Mouse (Mus musculus) adrenal gland, adult 18-20 months (tissue): Measurements from ENCODE around the gene Wfikkn2. TPM values are rescaled to one million over a fixed set of nuclear protein-coding genes. Genes with fewer than 3 reads are reported as not detected.
A peak's percentile ranks its signal among the peaks of the same experiment; 100 is the strongest.
"Not testable (repeated sequence)": the region's sequence is repeated elsewhere in the genome, so short reads cannot be mapped to it uniquely, and the experiment has no call there.

Source experiments
- DNase-seq, 2 experiments: peaks; one replicate each; pipeline ENCODE4 v3.0.0; 2021 to 2022; ENCODE audit warnings: low spot score in 2 of 2
- long read RNA-seq, 2 experiments: library from polyadenylated mRNA; stranded (forward); transcript quantifications; one replicate each; pipeline ENCODE4 v2.0.0; 2021
- total RNA-seq, 2 experiments: library from RNA; stranded (reverse); gene quantifications; 1 replicate in 1 of 2; 2 replicates in 1 of 2; pipeline ENCODE4 v1.2.3; 2021

Wfikkn2 gene
- total RNA-seq: 1 to 10 TPM in 1 of 2 experiments, under 1 TPM in 1; 0.53 to 2.2 TPM
- long read RNA-seq, experiment 1: 0 reads
- long read RNA-seq, experiment 2: 0 reads

DNA sequence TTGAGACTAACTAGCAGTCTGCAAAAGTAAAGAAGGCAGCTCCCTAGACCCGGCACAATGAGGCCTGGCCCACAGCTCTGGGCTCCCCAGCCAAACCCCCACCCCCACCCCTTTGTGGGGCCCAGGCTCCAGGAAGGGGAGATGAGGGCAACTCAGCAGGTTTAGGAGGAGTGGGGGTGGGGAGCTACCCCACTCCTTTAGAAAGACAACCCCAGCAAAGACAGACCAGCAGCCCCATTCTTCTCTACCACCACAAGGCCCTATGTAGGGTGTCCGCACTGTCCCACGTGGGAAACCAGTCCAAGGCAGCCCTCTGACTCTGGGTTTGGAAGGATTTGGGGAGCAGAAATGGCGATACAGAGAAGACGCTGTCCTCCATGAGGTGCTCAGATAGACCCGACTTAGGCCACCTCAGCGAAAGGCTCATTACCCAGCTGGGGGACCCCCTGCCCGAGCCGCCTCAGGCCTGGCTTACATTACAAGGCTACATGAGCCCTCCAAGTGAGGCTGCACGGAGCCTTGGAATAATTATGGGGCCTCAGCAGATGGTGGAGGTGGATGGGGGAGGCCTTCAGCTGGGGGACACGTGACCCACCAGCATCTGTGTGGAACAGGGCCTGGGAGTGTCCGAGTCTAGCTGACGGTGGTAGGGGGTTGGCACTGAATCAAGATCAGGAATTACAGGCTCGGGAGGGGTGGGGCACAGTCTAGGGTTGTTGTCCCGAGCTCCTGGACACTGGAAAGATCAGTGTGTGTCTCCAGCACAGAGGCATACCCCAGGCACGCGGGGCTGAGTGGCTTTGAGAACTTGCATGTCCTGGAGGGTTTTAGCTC, at the start of gene Wfikkn2:
Gene Wfikkn2, minus strand, starts transcription at position 51 of the 834 bp plus-strand sequence.
- DNase-seq: no peak

DNA sequence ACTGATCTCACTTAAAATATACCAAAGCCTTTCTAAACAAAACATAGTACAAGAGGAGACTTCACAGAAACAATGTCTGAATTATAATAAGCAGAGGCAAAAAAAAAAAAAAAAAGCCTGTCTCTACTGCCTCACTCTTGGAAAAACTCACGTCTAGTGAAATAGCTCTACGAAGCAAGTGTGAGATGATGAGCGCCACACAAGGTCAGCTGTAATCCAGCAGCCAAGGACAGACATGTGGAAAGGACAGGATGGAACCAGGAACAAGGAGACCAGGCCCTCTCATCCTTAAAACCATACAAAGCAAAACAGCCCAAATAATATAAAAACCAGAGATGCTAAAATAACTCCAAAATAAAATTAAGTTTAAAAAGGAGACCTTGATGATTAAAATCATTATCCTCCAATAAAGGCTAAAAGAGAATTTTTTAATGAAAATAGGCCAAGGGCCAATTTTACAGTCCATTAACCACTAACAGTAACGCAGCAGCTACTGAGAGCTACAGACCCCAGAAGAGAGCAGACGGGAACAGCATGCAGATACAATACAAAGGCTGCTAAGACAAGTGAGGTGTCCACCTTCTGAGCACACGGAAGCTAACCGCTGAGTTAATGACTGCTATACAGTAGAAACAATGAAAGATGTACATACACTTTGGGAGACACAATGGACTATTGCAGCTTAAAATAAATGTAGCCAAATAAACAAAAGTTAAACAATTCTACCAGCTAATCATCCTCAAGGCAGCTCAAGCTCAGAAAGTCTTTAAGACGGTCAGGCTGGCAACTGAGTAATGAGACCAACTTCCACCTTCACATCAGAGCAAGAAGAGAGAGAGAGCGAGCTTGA, 49.4 kb upstream of the Wfikkn2 start:
- no peak for DNase-seq

DNA sequence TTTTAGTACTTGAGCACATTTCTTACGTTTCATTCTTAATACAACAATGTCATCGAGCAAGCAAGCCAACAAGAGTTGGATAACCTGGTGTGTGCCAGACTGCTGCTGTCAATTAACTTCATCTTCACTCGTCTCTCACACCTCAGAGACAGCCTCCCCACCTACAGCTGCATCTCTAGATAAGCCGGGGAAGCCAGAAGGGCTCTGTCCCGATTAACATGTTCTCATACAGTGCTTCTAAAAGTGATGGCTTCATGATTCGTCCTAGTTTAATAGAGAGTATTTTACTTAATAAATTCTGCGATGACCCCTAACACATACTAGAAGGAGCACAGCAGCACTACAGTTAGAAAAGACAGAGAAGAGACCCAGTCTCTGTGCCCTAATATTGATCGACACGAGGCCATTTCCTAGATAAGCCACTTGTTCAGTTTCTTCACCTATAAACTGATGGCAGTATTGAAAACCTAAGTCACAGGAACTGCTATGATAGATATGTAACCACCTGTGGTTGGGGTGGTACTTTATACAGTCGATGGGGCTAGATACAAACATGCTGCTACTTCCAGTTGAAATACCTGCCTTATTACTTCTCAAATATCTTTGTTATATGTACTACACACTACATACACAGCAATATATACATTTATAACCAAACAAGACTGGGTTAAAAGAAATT, 44.4 kb upstream of the Wfikkn2 start:
- no peak for DNase-seq

DNA sequence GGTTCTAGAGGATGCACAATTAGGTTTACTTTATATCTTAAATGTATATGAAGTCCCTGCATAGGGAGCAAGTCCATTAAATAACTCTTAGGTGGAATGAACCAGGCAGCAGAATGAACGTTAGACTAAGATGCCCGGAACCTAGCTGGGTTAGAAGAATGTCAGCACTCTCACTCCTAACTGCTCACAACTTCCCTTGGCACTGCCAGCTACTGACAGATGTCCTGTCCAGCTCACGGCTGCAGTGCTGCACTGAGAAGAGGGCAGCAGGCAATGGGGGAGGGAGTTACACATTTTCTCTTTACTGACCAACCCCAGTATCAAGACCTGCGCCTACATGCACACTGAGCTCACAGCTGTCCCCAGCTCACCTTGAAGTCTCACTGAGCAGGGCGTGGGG, 41.3 kb upstream of the Wfikkn2 start:
- DNase-seq: no peak

DNA sequence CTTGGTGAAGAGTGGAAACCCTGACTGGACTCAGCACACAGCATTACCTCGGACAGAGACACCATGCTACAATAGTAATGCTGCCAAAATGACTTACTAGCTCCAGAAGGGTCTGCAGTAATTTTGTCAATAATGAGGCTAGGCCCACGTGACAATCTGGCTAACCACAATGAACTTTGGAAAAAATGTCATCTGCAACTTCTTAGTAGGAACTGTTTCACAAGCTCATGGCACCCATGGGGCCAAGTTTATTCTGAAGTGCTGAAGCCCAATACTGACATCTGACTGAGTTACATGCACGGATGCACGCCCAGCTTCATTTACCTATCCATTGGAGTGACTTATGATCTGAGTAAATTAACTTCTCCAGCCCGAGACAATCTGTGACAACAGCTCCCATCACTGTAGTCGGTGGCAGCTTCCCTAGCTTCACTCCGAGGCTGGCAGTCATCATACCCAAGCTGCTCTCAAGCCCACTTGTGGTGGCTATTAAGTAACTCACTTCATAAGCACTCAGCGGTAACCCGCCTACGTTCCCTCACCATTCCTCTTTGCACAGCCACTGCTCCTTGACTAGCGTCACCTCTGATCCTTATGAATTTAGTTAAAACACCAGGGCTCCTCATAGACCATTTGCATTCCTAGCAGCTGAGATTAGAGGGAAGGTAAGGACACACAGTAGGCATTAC, 40.2 kb upstream of the Wfikkn2 start:
- DNase-seq: no peak

DNA sequence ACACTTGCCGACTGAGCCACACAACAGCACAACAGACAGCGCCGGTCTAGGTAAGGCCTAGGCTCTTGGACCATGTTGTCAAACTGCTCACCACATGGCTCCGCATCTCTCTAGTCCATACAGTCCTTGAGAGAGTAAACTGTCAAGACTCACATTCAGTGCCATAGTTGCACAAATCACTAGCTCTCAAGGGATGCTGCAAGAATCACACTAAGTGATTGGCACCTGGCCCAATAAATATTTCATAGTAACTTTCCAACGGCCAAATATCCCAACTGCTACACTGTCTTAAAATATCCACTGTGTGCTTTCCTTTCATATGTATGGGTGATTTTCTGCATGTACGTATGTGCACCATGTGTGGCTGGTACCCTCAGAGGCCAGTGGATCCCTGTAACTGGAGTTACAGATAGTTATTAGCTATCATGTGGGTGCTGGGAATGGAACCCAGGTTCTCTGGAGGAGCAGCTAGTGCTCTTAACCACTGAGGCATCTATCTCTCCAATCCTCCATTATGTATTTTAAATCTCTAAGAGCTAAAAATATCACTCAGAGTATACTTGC, 37.8 kb upstream of the Wfikkn2 start:
- no peak for DNase-seq

DNA sequence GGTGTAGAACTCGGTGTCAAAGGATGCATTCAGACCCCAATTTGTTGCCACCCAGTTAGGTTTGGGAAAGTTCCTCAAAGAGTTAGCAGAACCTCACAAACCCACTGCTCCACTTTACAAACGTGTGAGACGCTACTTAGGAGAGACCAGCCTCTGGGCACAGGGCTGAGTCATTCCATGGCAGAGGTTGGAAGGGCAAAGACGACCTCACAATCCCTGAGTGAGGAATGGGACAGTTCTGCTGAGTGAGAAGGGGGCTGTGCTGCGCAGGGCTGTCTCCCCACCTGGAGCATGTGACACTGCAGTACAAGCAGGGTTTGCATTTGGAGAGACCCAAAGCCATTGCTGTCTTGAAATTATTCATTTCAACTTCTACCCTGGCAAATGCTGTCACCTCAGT, 36.5 kb upstream of the Wfikkn2 start:
- no peak for DNase-seq

DNA sequence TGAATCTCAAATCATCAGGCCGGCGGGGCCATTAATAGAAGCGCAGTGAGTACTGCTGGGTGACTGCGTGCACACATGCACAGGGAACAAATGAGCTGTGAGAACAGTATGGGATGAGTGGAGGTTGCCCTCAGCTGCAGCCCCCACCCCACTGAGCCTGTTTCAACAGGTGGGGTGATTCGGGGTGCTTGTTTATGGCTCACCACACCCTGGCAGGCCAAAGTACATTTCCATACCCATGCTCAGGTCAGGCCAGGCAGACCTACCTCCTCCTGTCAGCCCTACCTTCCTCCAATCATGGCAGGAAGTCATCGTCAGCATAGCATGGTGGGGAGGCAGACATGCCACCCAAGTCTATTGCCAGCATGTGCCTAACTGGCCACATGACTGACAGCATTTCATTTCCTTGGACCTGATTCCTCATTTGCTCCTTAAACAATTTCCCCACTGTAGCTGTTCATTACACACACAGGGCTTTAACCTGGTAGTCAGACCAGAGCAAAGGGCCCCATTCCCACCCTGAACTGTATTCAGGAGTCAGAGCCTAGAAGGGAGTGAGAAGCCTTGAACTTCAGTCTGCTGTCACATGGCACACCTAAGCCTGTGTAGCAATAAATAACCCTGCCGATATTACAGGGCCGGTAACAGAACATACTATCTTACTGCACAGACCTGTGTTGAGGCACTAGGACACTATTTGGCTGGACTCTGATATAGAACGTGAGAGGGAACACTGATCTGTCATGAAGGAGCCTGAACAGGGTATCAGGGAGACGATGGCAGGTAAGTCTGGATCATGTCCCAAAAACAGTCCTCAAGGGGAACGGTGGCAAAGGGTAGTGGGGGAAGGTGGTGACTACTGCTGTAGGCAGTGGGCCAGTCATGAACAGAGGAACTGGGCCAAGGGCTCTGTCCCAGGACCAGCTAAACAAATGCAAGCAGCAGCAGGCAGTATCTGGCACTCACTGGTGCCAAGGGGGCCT, 35.7 kb upstream of the Wfikkn2 start, which contains the start of gene Gm21885:
Gene Gm21885, plus strand, starts transcription at position 675 of the 983 bp plus-strand sequence.
- DNase-seq: no peak

DNA sequence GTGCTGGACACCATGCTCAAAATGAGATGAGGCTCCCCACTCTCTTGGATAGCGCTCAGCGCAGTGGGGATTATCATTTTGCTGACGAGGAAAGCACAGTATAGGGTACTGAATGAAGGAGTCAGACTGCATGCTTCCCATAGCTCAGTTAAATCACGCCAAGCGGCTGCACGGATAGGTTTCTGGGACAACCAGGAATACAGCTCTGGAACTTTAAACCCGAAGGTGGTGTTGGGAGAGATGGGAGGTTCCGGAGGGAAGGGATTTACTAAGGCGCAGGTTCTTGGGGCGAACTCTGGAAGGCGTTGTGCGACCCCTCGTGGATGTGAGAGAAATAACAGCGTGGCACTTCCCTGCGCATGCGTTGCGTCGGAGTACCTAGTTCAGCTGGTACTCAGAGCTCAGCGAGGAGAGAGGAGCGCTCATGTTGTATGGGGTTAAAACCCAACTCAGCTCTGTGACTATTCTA, 31.1 kb upstream of the Wfikkn2 start:
- peak; percentile 82 to 87 for DNase-seq

DNA sequence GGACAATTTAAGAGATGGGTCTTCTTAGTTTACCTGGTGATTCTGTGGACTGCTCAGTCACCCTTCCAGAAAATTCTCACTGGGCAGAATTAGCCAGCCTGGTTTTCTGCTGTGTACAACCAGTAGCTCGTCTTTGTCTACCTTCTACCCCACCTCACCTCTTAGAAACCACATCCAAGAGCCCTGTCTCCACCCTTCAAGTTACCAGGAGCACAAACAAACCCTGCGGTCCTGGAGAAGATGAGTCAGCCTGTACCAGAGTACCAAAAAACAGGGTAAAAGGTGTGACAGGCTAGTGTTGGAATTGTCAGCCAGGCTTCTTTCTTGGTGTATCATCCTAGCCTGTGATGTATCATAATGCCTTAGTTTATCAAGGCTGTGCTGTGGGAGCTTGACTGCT, 29.9 kb upstream of the Wfikkn2 start:
- DNase-seq: no peak

DNA sequence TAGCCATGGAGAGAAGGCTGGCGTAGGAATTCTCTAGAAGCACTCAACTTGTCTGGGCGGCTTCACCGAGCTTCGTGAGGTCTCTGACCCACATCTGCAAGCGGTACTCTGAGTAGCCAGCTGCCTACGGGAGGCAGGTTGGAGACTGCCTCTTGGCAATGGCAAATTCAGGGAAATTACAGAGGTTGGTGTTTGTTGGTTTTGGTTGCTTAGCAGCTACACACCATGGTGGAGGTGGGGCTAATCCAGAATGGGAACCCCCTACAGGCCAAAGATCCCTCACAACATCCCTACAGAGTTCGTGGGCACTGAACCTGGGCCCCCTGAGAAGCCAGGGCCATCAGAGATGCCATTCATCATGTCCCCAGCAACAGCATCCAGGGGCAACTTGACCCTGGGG, 29.4 kb upstream of the Wfikkn2 start:
- no peak for DNase-seq

DNA sequence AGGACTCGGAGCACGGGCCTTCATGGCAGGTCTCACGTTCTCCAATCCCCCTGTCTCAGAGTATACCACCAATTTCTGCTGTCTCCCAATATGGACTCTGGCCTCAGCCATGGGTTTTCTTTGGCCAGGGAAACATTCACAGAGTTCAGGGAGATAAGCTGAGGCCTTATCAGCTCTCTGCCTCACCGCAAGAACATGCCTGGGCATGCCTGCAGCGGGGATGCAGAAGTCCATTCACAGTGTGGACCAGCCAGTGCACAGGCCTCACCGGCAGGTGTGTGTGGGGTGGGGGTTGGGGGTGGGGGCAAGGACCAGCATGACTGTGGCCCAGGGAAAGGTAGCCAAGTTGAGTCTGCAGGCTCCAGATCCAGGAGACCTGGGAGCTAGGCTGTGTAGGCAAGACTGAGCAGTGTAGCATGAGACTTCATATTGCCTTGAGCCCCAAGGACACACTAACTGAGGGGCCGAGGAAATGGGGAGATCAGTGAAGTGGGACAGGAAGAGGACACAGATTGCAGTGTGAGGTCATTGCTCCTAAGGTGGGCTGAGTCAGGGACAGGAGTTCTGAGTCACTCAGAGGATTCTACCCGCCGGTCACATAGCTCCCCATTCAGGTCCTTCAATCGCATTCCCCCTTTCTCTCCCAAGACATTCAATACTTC, 28.5 kb upstream of the Wfikkn2 start:
- DNase-seq: no peak

DNA sequence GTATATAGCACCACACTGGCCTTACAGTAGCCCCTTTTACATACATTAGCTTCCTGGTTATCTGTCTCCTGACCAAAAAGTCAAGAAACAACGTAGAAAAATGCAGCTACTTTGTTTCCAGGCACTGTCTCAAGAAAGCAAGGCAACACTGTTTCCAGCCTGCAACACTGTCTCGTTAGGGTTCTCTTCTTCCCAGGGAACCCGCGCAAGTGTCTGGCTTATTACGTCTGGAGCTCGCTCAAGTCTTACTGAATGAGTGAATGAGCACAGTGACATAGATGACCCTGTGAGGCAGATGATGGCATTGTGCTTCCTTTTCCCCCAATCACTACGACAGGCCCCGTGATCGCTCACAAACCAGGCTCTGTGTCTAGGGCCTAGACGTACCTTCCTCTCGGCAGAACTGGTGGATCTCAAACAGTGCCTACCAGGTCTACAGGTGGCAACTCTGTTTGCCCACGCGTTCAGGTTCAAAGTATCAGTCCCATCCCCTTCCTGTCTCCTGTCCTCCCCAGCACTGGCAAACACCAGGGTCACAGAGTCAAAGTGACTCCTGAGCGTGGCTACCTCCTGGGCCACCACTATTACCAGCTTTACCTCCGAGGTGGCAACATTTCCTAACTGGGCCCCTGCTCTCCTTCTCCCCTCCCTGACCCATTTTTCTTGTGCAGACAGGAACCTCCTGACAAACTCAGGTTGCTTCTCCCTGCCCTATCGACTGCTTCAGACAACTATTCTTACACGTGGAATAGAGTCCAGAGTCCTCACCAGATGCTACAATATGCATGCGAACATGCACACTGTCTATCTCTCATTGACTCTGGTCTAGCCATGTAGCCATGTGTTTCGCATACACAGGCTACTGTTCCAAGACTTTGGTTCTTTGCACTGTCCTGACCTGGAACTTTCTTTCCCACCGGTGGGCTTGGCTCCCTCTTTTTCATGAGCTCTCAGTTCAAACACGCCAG, 27.4 kb upstream of the Wfikkn2 start:
- DNase-seq: no peak

DNA sequence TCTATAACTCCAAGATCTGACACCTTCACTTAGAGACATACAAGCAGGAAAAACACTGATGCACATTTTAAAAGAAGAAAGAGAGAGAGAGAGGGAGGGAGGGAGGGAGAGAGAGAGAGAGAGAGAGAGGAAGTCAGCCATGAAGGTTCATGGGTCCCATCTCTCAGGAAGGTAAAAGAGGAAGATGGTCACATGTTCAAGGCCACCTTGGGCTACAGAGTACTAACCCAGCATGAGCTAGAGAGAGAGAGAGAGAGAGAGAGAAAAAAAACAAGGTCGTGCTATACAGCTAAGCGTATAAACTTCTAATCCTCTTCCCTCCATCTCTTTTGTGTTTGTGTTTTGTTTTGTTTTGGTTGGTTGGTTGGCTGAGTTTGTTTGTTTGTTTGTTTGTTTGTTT, 25.2 kb upstream of the Wfikkn2 start:
- DNase-seq: no peak

DNA sequence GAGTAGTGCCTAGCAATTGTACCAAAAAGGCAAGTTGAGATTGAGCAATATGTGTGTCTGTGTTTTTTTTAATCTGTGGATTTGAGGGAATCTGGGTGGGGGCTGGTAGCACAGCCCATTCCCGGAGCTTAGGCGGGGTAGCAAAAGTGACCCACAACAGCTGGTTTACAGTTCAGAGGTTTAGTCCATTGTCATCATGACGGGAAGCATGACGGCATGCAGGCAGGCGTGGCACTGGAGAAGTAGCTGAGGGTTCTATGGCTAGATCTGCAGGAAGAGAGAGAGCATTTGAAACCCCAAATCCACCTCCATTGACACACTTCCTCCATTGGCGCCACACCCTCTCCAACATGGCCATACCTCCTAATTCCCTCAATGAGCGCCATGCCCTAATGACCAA, 24.1 kb upstream of the Wfikkn2 start:
- no peak for DNase-seq

DNA sequence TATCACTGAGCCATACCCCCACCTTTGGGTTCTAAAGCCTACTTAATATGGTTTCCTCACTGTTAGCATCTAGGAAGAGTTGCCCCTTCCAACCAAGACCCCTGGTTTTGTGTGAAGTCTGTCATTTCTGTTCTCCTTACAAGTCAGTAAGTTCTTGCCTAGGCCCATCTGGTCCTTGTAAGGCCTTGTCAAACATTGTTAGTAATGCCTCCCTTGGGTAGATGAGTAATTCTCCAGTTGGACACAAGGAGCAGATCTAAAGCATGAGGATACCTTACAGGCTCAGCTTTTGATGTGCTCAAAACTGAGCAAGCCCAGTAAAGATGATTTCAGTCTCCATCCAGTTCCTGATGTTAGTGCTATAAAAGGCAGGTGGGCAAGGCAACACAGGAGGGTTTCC, 23.0 kb upstream of the Wfikkn2 start:
- DNase-seq: no peak

DNA sequence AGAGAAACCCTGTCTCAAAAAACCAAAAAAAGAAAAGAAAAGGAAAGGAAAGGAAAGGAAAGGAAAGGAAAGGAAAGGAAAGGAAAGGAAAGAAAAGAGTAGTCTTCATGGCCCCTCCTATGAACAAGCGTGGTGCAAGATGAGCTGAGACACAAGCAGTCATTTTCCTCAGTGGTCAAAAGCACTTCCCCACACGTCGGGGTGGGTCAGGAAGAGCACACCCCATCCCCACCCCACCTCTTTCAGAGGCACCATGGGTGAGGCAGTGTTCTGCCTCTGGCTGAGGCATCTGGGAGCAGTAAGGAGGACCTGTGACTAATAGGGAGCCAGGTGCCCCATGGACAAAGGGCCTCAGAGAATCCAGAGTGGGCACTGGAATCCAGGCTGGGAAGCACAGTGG, 20.4 kb upstream of the Wfikkn2 start:
- not testable (repeated sequence) for DNase-seq
